11 mouse cellular contexts compared by ENCODE assay signal in genomic region chr13:12925604-12926003, GRCm38 (mm10).
A peak's percentile ranks its signal among the peaks of the same experiment; 100 is the strongest.
DNase-seq lines count a peak whose midpoint lies in the region; ATAC-seq and TF ChIP-seq lines count a peak whose summit lies in the region.
"Had no signal": no experiment of that assay in that cellular context is flagged by ENCODE, and none has a peak within 500 bp of the region (broad histone marks: within the 10 kb centered on the region; RNA-seq: fewer than 3 reads in every experiment).

No protein-coding gene starts in this region.

- no peak overlapping the region for H3K4me3 ChIP-seq in forebrain, embryonic 13.5 days
- H3K4me3 ChIP-seq in forebrain, embryonic 12.5 days (replicated peaks) = no peak overlapping the region
- no peak overlapping the region for H3K4me3 ChIP-seq in kidney, embryonic 15.5 days (replicated peaks)
- no peak overlapping the region for H3K4me3 ChIP-seq in liver, postnatal 0 days (ENCODE audit: low read depth, low read length)
- H3K4me3 ChIP-seq: embryonic facial prominence, embryonic 13.5 days; liver, embryonic 15.5 days had no signal

- H3K36me3 ChIP-seq in forebrain, embryonic 13.5 days (ENCODE audit: poor library complexity, severe bottlenecking) = no peaks in the 10 kb centered on the region
- H3K36me3 ChIP-seq in forebrain, embryonic 12.5 days (replicated peaks) = no peaks in the 10 kb centered on the region
- H3K36me3 ChIP-seq in kidney, embryonic 15.5 days = no peaks in the 10 kb centered on the region
- H3K36me3 ChIP-seq in liver, postnatal 0 days (replicated peaks; ENCODE audit: insufficient read depth, low read length) = no peaks in the 10 kb centered on the region
- H3K36me3 ChIP-seq: embryonic facial prominence, embryonic 13.5 days; liver, embryonic 15.5 days had no signal

- H3K9me3 ChIP-seq in forebrain, embryonic 13.5 days (replicated peaks) = peaks cover 70% of the 10 kb centered on the region
- peaks cover 74% of the 10 kb centered on the region for H3K9me3 ChIP-seq in forebrain, embryonic 12.5 days
- H3K9me3 ChIP-seq in kidney, embryonic 15.5 days (replicated peaks) = peaks cover 72% of the 10 kb centered on the region
- peaks cover 38% of the 10 kb centered on the region for H3K9me3 ChIP-seq in liver, postnatal 0 days (ENCODE audit: low read length)

- H3K27ac ChIP-seq in forebrain, embryonic 13.5 days = no peak overlapping the region
- H3K27ac ChIP-seq in forebrain, embryonic 12.5 days = no peak overlapping the region
- H3K27ac ChIP-seq in kidney, embryonic 15.5 days = no peak overlapping the region
- no peak overlapping the region for H3K27ac ChIP-seq in liver, postnatal 0 days (ENCODE audit: low read depth)
- H3K27ac ChIP-seq: embryonic facial prominence, embryonic 13.5 days; liver, embryonic 15.5 days had no signal

- no peak overlapping the region for H3K9ac ChIP-seq in forebrain, embryonic 13.5 days
- H3K9ac ChIP-seq in forebrain, embryonic 12.5 days = no peak overlapping the region
- no peak overlapping the region for H3K9ac ChIP-seq in kidney, embryonic 15.5 days
- H3K9ac ChIP-seq in liver, postnatal 0 days (replicated peaks) = no peak overlapping the region
- H3K9ac ChIP-seq: embryonic facial prominence, embryonic 13.5 days; liver, embryonic 15.5 days had no signal

- H3K4me2 ChIP-seq in forebrain, embryonic 13.5 days = no peak overlapping the region
- no peak overlapping the region for H3K4me2 ChIP-seq in forebrain, embryonic 12.5 days
- H3K4me2 ChIP-seq in kidney, embryonic 15.5 days = no peak overlapping the region
- no peak overlapping the region for H3K4me2 ChIP-seq in liver, postnatal 0 days (ENCODE audit: low read depth, low read length)
- H3K4me2 ChIP-seq: embryonic facial prominence, embryonic 13.5 days; liver, embryonic 15.5 days had no signal

- 89% methylated on average over 14 of the region's 14 CpGs for WGBS in forebrain, embryonic 13.5 days
- WGBS in forebrain, embryonic 12.5 days = 91% methylated on average over 14 of the region's 14 CpGs
- 91% methylated on average over 14 of the region's 14 CpGs for WGBS in kidney, embryonic 15.5 days
- WGBS in liver, postnatal 0 days (ENCODE audit: insufficient replicate concordance) = 84% methylated on average over 14 of the region's 14 CpGs

- H3K27me3 ChIP-seq in forebrain, embryonic 13.5 days = no peaks in the 10 kb centered on the region
- no peaks in the 10 kb centered on the region for H3K27me3 ChIP-seq in forebrain, embryonic 12.5 days
- H3K27me3 ChIP-seq in kidney, embryonic 15.5 days = no peaks in the 10 kb centered on the region
- no peaks in the 10 kb centered on the region for H3K27me3 ChIP-seq in liver, postnatal 0 days (ENCODE audit: insufficient read depth, low read length)
- H3K27me3 ChIP-seq: embryonic facial prominence, embryonic 13.5 days; liver, embryonic 15.5 days had no signal

- no peak for DNase-seq in kidney, adult 18-20 months
- DNase-seq in A20 (ENCODE audit: low read depth, low spot score) = peak; percentile 45
- no peak for DNase-seq in liver, postnatal 0 days
- no peak for DNase-seq in ovary, postnatal 36 days (ENCODE audit: low spot score)
- DNase-seq in urinary bladder, adult 18-20 months (ENCODE audit: low spot score in 2 of 2) = no peak
- DNase-seq: cerebellum, adult 11-12 months had no signal

- no peaks in the 10 kb centered on the region for H3K4me1 ChIP-seq in forebrain, embryonic 13.5 days
- no peaks in the 10 kb centered on the region for H3K4me1 ChIP-seq in forebrain, embryonic 12.5 days
- no peaks in the 10 kb centered on the region for H3K4me1 ChIP-seq in kidney, embryonic 15.5 days
- no peaks in the 10 kb centered on the region for H3K4me1 ChIP-seq in liver, postnatal 0 days (ENCODE audit: insufficient read depth)
- H3K4me1 ChIP-seq: embryonic facial prominence, embryonic 13.5 days; liver, embryonic 15.5 days had no signal

- peak; percentile 27 for TF ChIP-seq CTCF in liver, postnatal 0 days (IDR thresholded peaks at IDR 0.05; ENCODE audit: low read depth)

- no peak for TF ChIP-seq EP300 in liver, postnatal 0 days (IDR thresholded peaks at IDR 0.05; ENCODE audit: low read depth)

- peak; percentile 41; the same call in 1 of the 2 replicates for ATAC-seq in forebrain, embryonic 13.5 days
- no peak for ATAC-seq in forebrain, embryonic 12.5 days (ENCODE audit: low FRiP score)
- ATAC-seq in kidney, embryonic 15.5 days (replicated peaks; ENCODE audit: low FRiP score) = 0 out of 2 replicates have a peak, but pooled peaks have one; percentile 12
- no peak for ATAC-seq in liver, postnatal 0 days

Comparison
In these comparisons a context has a peak if more than half of its experiments do, and no peak if none do; other contexts are left out.
1. ATAC-seq: peak in forebrain, embryonic 13.5 days (single experiment) and kidney, embryonic 15.5 days (single experiment); none in forebrain, embryonic 12.5 days (single experiment) and liver, postnatal 0 days (single experiment).